Mouse (Mus musculus) urinary bladder, adult 2 months (tissue): ENCODE data around the gene Tdrd5. TPM values are rescaled to one million over a fixed set of nuclear protein-coding genes. Genes with fewer than 3 reads are reported as not detected.

Experiments used
- polyA plus RNA-seq: library from polyadenylated mRNA; depleted of rRNA; stranded (reverse); fragments of >200 nt; gene quantifications from 2 replicates; pipeline ENCODE4 v1.2.3, GENCODE M21; 2012; rRNA removed

Tdrd5 gene
- polyA plus RNA-seq, 1 experiment: 0.10 TPM

Other genes starting within 250 kb of the Tdrd5 start
- 0.06 and 0.11 TPM in 2 replicates for gene Fam163a, start 98.6 kb downstream of the Tdrd5 start, polyA plus RNA-seq
- gene Nphs2, start 7.1 kb upstream of the Tdrd5 start, polyA plus RNA-seq: 0.03 and 0.07 TPM in 2 replicates
- 122 and 151 TPM in 2 replicates for gene Gm2000, start 62.4 kb upstream of the Tdrd5 start, polyA plus RNA-seq
- 0.06 and 0.12 TPM in 2 replicates for gene Axdnd1, start 117.5 kb upstream of the Tdrd5 start, polyA plus RNA-seq
- 16.5 and 22.0 TPM in 2 replicates for gene Soat1, start 170.7 kb upstream of the Tdrd5 start, polyA plus RNA-seq
- gene Gm10031, start 220.3 kb upstream of the Tdrd5 start, polyA plus RNA-seq: 5.1 and 5.9 TPM in 2 replicates